Mouse (Mus musculus) subcutaneous adipose tissue, adult 2 months (tissue): ENCODE measurements around the gene Riiad1. TPM values are rescaled to one million over a fixed set of nuclear protein-coding genes. Genes with fewer than 3 reads are reported as not detected.

Experiments used
- polyA plus RNA-seq: library from polyadenylated mRNA; depleted of rRNA; stranded (reverse); fragments of >200 nt; gene quantifications from 2 replicates; pipeline ENCODE4 v1.2.3, GENCODE M21; 2012; ENCODE audit warnings: low replicate concordance; rRNA removed

Riiad1 gene
- not detected in 2 replicates for polyA plus RNA-seq

DNA sequence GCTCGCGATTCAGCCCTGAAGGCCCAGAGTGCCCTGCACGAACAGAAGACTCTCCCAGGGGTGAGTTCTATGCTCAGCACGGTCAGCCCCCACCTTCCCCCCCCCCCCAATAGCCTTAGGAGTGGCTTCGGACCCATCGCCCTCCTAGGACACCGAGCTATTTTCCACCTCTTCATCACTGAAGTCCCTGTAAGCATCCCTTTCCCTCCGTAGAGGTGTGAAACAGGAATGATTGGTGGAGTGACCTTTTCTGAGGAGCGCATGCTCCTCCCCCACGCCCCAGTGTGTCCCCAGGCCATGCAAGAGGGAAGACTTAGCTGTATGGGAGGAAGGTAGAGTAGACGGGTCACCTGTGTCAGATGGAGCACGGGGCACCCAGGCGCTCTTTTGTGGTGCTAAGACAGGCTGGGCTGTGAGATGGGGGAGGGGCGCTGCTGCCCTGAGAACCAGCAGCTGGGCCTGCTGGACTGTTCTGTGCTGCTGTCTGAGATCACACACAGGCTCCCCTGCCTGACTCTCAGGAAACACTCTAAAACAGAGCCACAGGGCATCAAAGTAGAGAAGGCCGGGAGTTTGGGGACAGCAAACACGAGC, at the start of gene Riiad1:
Gene Riiad1, minus strand, starts transcription at position 51 of the 594 bp plus-strand sequence.

DNA sequence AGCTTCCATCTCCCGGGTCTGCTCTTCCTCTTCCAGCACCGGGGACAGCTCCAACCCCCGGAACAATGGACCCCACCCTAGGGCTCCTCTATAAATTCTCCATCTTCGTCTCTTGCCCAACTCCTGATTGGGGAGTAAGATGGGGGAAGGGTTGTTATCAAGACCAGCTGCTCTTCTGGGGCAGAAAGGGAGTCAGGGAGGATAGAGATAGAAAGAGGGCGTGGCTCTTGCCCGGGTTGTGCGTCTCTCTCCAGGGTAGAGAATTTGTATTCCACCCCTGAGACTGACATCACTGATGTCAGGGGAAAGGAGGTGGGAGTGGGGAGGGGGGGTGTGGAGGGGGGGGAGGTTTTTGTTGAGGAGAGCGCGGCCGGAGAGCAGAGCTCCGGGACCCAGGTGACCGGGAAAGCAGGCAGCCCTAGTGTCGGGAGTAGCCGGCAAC, 2.1 kb downstream of the Riiad1 start, which contains the start of gene Celf3:
Gene Celf3, plus strand, starts transcription at position 315 of the 442 bp plus-strand sequence.

DNA sequence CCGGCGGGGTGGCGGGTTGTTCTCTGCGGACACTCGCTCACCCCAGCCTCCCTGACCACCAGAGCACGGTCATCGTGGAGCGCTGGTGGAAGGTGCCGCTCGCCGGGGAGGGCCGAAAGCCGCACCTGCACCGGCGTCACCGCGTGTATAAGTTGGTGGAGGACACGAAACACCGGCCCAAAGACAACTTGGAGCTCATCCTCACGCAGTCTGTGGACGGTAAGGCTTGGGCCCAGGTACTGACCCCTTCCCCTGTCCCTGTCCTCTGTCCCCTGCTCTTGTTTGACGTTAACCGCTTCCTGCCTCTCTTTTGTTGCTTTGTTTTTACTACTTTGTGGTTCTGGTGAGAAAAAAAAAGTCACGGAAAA, 36.6 kb downstream of the Riiad1 start, which contains the start of gene Oaz3:
Gene Oaz3, minus strand, starts transcription at position 319 of the 368 bp plus-strand sequence.

DNA sequence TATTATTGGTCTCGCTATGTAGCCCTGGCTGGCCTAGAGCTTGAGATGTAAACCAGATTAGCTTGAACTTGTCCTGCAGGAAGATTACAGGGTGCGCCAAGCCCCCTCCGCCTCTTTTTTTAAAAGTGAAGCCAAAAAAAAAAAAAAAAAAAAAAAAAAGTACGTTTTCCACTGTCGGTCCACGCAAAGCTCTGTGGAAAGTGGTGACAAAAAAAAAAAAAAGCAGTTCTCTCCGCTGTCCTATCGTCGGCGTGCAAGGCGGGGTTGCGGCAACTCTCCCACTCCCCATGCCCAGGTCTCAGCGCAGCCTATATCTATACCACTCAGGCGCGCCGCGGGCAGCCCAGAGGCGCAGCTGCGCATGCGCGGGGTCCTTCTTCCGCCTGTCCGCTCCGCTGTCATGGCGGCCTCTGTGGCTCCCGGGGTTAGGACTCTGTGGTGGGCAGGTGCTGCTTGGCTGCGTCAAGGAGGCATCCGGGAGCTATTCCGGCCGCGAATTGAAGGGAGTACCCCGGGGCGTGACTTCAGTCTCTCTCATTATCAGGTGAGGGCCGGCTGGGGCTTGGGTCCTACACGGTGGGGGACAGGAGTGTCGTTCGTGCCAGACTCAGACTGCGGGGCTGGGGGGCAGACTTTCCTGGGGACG, 37.1 kb downstream of the Riiad1 start, which contains the start of gene Mrpl9:
Gene Mrpl9, plus strand, starts transcription at position 368 of the 646 bp plus-strand sequence.

Other genes with a start within 250 kb of the Riiad1 start
- not detected in 2 replicates for gene Gm4778, start 216.3 kb downstream of the Riiad1 start, polyA plus RNA-seq
- gene Them4, start 170.3 kb downstream of the Riiad1 start, polyA plus RNA-seq = 1.8 and 2.9 TPM in 2 replicates
- 0.47 and 4.7 TPM in 2 replicates for gene Them5, start 138.2 kb downstream of the Riiad1 start, polyA plus RNA-seq
- gene C2cd4d, start 117.9 kb downstream of the Riiad1 start, polyA plus RNA-seq = 0.90 TPM in 1 of 2 replicates, not detected in the other
- 10.7 and 14.8 TPM in 2 replicates for gene Rorc, start 107.5 kb downstream of the Riiad1 start, polyA plus RNA-seq
- 0.04 and 0.15 TPM in 2 replicates for gene Lingo4, start 81.8 kb downstream of the Riiad1 start, polyA plus RNA-seq
- 0.60 and 1.4 TPM in 2 replicates for gene Tdrkh, start 67.1 kb downstream of the Riiad1 start, polyA plus RNA-seq
- gene Mrpl9, start 37.0 kb downstream of the Riiad1 start, polyA plus RNA-seq = 29.8 and 31.2 TPM in 2 replicates
- gene Oaz3, start 36.4 kb downstream of the Riiad1 start, polyA plus RNA-seq = 0.10 and 0.60 TPM in 2 replicates
- 0.17 and 0.30 TPM in 2 replicates for gene Celf3, start 2.0 kb downstream of the Riiad1 start, polyA plus RNA-seq
- 11.9 and 16.2 TPM in 2 replicates for gene Snx27, start 102.4 kb upstream of the Riiad1 start, polyA plus RNA-seq
- gene Gm10972, start 162.8 kb upstream of the Riiad1 start, polyA plus RNA-seq = not detected in 2 replicates
- gene Tuft1, start 178.5 kb upstream of the Riiad1 start, polyA plus RNA-seq = 1.6 and 9.6 TPM in 2 replicates
- gene Selenbp2, start 213.2 kb upstream of the Riiad1 start, polyA plus RNA-seq = 3.0 and 3.2 TPM in 2 replicates